ENCODE assay signal across 20 mouse cellular contexts in genomic region chr8:46752986-46753385, GRCm38 (mm10). TPM values are rescaled to one million over a fixed set of nuclear protein-coding genes. Genes with fewer than 3 reads are reported as not detected.
DNase-seq lines count a peak whose midpoint lies in the region; ATAC-seq lines count a peak whose summit lies in the region.
"Had no signal": no experiment of that assay in that cellular context is flagged by ENCODE, and none has a peak within 500 bp of the region (broad histone marks: within the 10 kb centered on the region; RNA-seq: fewer than 3 reads in every experiment).

No protein-coding gene starts in this region.

- 0 out of 2 replicates have a peak, but pooled peaks have one; percentile 23 for ATAC-seq in common myeloid progenitor, adult 5-6 weeks (replicated peaks; ENCODE audit: low read depth, poor library complexity, severe bottlenecking)
- ATAC-seq: forebrain, embryonic 14.5 days; forebrain, postnatal 0 days; hindbrain, embryonic 16.5 days; inflammation-experienced regulatory T-cells, adult 6 months; intestine, embryonic 16.5 days had no signal

- peak; percentile 44 for DNase-seq in CD4-positive helper T cell, adult 2 months (ENCODE audit: low read depth, low spot score)
- DNase-seq in CD4-positive, CD25-positive, alpha-beta regulatory T cell, adult 2 months (ENCODE audit: low read depth, low spot score), result peak; percentile 38
- DNase-seq in embryo, embryonic 9.5 days (ENCODE audit: extremely low spot score), result no peak
- DNase-seq in cerebellum, postnatal 4 days (ENCODE audit: low spot score in 2 of 2), result no peak
- DNase-seq in right cerebral cortex, postnatal 14 days, result no peak
- DNase-seq: adrenal gland, postnatal 10 days; adrenal gland, postnatal 36 days; cerebellum, adult 18-20 months; cerebellum, adult 9-11 months; cerebellum, postnatal 25 days; forebrain, postnatal 0 days; gastrocnemius, postnatal 36 days; heart, postnatal 10 days; heart, postnatal 36 days; kidney, adult 18-20 months had no signal

RNA-seq across cellular contexts. Expression of gene Irf2, which starts 13.5 kb away (rescaled TPM):
- total RNA-seq in common myeloid progenitor, adult 5-6 weeks (2017), result 43.9 and 60.4 TPM in 2 replicates

Comparison
In these comparisons a context has a peak if more than half of its experiments do, and no peak if none do; other contexts are left out.
1. DNase-seq: peak in CD4-positive helper T cell, adult 2 months (single experiment) and CD4-positive, CD25-positive, alpha-beta regulatory T cell, adult 2 months (single experiment); none in embryo, embryonic 9.5 days (single experiment), cerebellum, postnatal 4 days (0 of 2) and right cerebral cortex, postnatal 14 days (single experiment).